Mouse (Mus musculus) kidney, postnatal 0 days (tissue): Measurements from ENCODE around the gene Rpl22. TPM values are rescaled to one million over a fixed set of nuclear protein-coding genes. Genes with fewer than 3 reads are reported as not detected.

Experiments
- ATAC-seq: fragments of 200-750 bp; cut with Nextera tagmentation; replicated peaks from 2 replicates; pipeline ENCODE4 v1.8.0; 2017; ENCODE audit warnings: low read depth, moderate number of reproducible peaks, moderate TSS enrichment, moderate library complexity; ENCODE audit not compliant: low FRiP score
- DNase-seq: peaks from one replicate; pipeline ENCODE4 v3.0.0-alpha.2; 2016; ENCODE audit warnings: low spot score
- H3K27ac ChIP-seq: fragments of 300-500 bp; sonication (generic); 2 replicates; pipeline ENCODE4 v1.5.1; 2014; ENCODE audit warnings: mild to moderate bottlenecking
- H3K27me3 ChIP-seq: fragments of 300-500 bp; sonication (generic); 2 replicates; pipeline ENCODE4 v1.6.1; 2014; ENCODE audit warnings: low read length, mixed read lengths; ENCODE audit not compliant: insufficient read depth
- H3K36me3 ChIP-seq: fragments of 300-500 bp; sonication (generic); 2 replicates; pipeline ENCODE4 v1.6.1; 2014; ENCODE audit warnings: low read length, mixed read lengths; ENCODE audit not compliant: insufficient read depth
- H3K4me1 ChIP-seq: fragments of 300-500 bp; sonication (generic); replicated peaks from 2 replicates; pipeline ENCODE4 v1.6.1; 2014; ENCODE audit warnings: antibody characterized with exemption, low read length, mixed read lengths; ENCODE audit not compliant: insufficient read depth
- H3K4me2 ChIP-seq: fragments of 300-500 bp; sonication (generic); 2 replicates; pipeline ENCODE4 v1.6.1; 2014; ENCODE audit warnings: mild to moderate bottlenecking, low read length, moderate library complexity, mixed read lengths
- H3K4me3 ChIP-seq: fragments of 300-500 bp; sonication (generic); replicated peaks from 2 replicates; pipeline ENCODE4 v1.5.1; 2014; ENCODE audit warnings: low read depth, low read length
- H3K9ac ChIP-seq: fragments of 300-500 bp; sonication (generic); 2 replicates; pipeline ENCODE4 v1.6.1; 2014; ENCODE audit warnings: low read depth, low read length
- H3K9me3 ChIP-seq: fragments of 300-500 bp; sonication (generic); replicated peaks from 2 replicates; pipeline ENCODE4 v1.6.1; 2016; ENCODE audit warnings: low read length, inconsistent platforms, mixed read lengths
- CTCF ChIP-seq: IDR thresholded peaks from 2 replicates; pipeline ENCODE4 v1.5.1; 2016; ENCODE audit warnings: antibody characterized with exemption, low read depth, mild to moderate bottlenecking, moderate library complexity
- WGBS: fragments of 180-500 bp; shearing (Covaris S2); extraction: QIAGEN DNeasy Blood & Tissue Kit; methylation state at CpG from one replicate; pipeline ENCODE4 v1.1.7; 2014; 5-methylcytosine and 5-hydroxymethylcytosine counted together
- polyA plus RNA-seq: library from polyadenylated mRNA; unstranded; fragments of >200 nt; fragmentation: Nextera tagmentation; extraction: Ambion mirVana; gene quantifications from 2 replicates; pipeline ENCODE4 v1.2.1, GENCODE M21; 2015

The Rpl22 gene
- polyA plus RNA-seq, 1 experiment from 2014 or later = 527 TPM

DNA sequence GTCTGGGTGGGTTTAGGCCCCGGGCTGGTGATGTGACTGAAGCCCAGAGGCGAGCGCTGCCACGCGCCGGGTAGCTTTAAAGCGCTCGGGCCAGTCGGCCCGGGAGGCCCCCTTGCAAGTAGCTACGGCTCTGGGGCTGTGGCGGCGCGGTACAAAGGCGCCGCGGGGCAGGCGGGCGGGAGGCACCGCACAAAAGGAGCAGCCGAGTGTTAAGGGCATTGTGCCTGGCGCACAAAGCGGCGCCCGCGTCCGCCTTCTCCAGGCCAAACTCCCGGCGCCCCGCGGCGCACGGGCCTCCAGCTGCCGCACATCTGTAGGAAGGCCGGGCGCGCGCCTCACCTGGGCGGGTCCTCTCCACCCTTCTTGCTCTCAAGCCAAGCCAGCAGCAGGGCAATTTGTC is 35.2 kb upstream of the Rpl22 start:
- no peak overlapping the region for H3K4me3 ChIP-seq
- DNase-seq = no peak
- no peak overlapping the region; the same call in 1 of the 2 replicates for H3K4me2 ChIP-seq
- no peak overlapping the region for H3K9ac ChIP-seq
- no peak for TF ChIP-seq CTCF
- H3K9me3 ChIP-seq = no peaks in the 10 kb centered on the region
- no peaks in the 10 kb centered on the region for H3K36me3 ChIP-seq
- 1% methylated on average over 39 of the region's 39 CpGs for WGBS
- H3K27me3 ChIP-seq = peaks cover 58% of the 10 kb centered on the region
- peaks cover 4% of the 10 kb centered on the region; the same call in 1 of the 2 replicates for H3K4me1 ChIP-seq
- ATAC-seq = no peak
- H3K27ac ChIP-seq = no peak overlapping the region

DNA sequence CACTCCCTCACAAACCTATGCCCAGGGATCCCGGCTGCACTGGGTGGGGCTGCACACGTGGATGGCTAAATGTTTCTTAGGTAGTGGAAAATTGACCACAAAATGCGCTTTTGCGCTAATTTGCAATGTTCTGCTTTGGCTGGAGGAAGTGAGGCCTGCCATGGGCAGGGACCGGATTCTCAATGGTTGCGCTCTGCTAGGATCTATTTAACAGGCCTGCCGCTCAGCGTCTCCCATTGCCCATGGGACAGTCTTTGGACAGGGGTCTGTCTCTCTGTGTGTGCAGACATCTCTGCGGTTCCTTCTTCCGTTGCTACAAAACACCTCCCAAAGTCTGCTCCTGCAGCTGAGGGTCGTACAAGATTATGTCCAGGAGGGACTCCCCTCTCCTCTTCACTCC is 34.6 kb upstream of the Rpl22 start:
- DNase-seq (no peak), ATAC-seq (no peak)
- Histone ChIP-seq H3K27me3 (peaks cover 54% of the 10 kb centered on the region), H3K36me3 (no peaks in the 10 kb centered on the region), H3K9me3 (no peaks in the 10 kb centered on the region), H3K4me1 (peaks cover 4% of the 10 kb centered on the region; the same call in 1 of the 2 replicates), H3K4me2 (no peak overlapping the region), H3K27ac (no peak overlapping the region), H3K9ac (no peak overlapping the region), H3K4me3 (no peak overlapping the region)
- no peak for TF ChIP-seq CTCF
- WGBS = 26% methylated on average over 11 of the region's 11 CpGs

DNA sequence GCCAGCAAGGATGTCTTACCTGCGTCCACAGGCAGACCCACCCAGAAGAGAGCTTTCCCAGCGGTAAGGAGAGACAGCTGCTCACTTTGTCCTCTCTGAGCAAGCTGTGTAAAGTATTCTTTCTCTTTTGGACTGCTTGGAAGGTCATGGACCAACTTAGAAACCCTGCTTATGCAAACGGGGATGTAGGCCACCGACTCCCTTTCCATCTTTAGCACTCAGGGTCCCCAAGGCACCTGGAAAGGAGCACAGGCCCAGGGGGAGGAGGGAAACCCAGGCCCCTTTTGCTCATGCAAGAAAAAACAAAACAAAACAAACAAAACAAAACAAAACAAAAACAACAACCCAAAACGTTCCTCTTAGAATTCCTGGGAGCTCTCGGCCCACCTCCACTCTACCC is 34.0 kb upstream of the Rpl22 start, which contains the start of gene Hes3:
Gene Hes3 (minus strand): TSS at position 101 of the 400 bp plus-strand sequence.
- Histone ChIP-seq H3K4me1 (peaks cover 7% of the 10 kb centered on the region; the same call in 1 of the 2 replicates), H3K27ac (no peak within 1 kb of the TSS), H3K36me3 (no peaks in the 10 kb centered on the region), H3K27me3 (peaks cover 48% of the 10 kb centered on the region), H3K9me3 (no peaks in the 10 kb centered on the region), H3K4me3 (no peak within 1 kb of the TSS), H3K9ac (no peak within 1 kb of the TSS), H3K4me2 (no peak within 1 kb of the TSS; the same call in 1 of the 2 replicates)
- DNase-seq (no peak), ATAC-seq (no peak)
- no peak for TF ChIP-seq CTCF
- WGBS = 37% methylated on average over 6 of the region's 6 CpGs

- H3K4me3 ChIP-seq = no peak overlapping the region
- DNase-seq = no peak
- ATAC-seq = no peak
- no peak overlapping the region for H3K27ac ChIP-seq
- H3K9me3 ChIP-seq = no peaks in the 10 kb centered on the region
- TF ChIP-seq CTCF = no peak
- peaks cover 42% of the 10 kb centered on the region for H3K27me3 ChIP-seq
- 6% methylated on average over 12 of the region's 12 CpGs for WGBS
- H3K4me1 ChIP-seq = peaks cover 7% of the 10 kb centered on the region; the same call in 1 of the 2 replicates
- no peaks in the 10 kb centered on the region for H3K36me3 ChIP-seq
- no peak overlapping the region for H3K4me2 ChIP-seq
- H3K9ac ChIP-seq = no peak overlapping the region
Measured at GRCm38 (mm10) chr4:152292102-152292765, 33.3 kb upstream of the Rpl22 start.

GRCm38 (mm10) chr4:152294188-152294929 is 31.2 kb upstream of the Rpl22 start:
- H3K4me2 ChIP-seq = no peak overlapping the region
- WGBS = 49% methylated on average over 10 of the region's 10 CpGs
- no peak overlapping the region for H3K9ac ChIP-seq
- H3K27ac ChIP-seq = no peak overlapping the region
- peak; percentile 55 for TF ChIP-seq CTCF
- H3K9me3 ChIP-seq = no peaks in the 10 kb centered on the region
- DNase-seq (peak; percentile 57), ATAC-seq (no peak)
- peaks cover 27% of the 10 kb centered on the region for H3K27me3 ChIP-seq
- H3K4me3 ChIP-seq = no peak overlapping the region
- no peaks in the 10 kb centered on the region for H3K36me3 ChIP-seq
- H3K4me1 ChIP-seq = peaks cover 17% of the 10 kb centered on the region

DNA sequence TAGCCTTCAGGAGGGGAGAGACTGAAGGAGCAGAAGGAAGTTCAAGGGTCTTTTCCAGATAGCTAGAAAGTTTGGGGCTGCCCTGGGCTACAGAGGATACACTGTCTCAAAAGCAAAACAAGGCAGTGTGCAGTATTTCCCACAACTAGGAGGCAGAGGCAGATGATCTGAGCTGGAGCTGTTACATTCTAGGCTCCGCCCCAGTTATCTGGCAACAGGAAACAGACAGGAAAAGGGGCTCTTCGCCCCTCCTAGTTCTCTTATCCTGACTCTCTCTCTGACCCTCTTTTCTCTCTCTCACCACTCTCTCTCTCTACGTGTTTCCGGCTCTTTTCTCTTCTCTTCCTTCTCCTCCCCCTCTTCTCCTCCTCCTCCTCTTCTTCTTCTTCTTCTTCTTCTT is 29.6 kb upstream of the Rpl22 start:
- Histone ChIP-seq H3K9ac (no peak overlapping the region), H3K4me1 (peaks cover 21% of the 10 kb centered on the region), H3K27me3 (peaks cover 12% of the 10 kb centered on the region), H3K36me3 (0 out of 2 replicates have a peak, but pooled peaks cover 5% of the 10 kb centered on the region), H3K27ac (peak overlapping the region; percentile 64; the same call in 1 of the 2 replicates), H3K4me2 (no peak overlapping the region), H3K9me3 (no peaks in the 10 kb centered on the region), H3K4me3 (no peak overlapping the region)
- DNase-seq = peak; percentile 61
- TF ChIP-seq CTCF = no peak
- 29% methylated on average over 4 of the region's 4 CpGs for WGBS
- no peak for ATAC-seq
